In genomic region chr4:133307331-133307730, GRCm38 (mm10) we compare ENCODE assay signal across 9 mouse cellular contexts. TPM values are rescaled to one million over a fixed set of nuclear protein-coding genes. Genes with fewer than 3 reads are reported as not detected.
DNase-seq lines count a peak whose midpoint lies in the region; ATAC-seq and TF ChIP-seq lines count a peak whose summit lies in the region.
"Had no signal": no experiment of that assay in that cellular context is flagged by ENCODE, and none has a peak within 500 bp of the region (broad histone marks: within the 10 kb centered on the region; RNA-seq: fewer than 3 reads in every experiment).

No protein-coding gene starts in this region.

- in situ Hi-C loops in CH12.LX (cut with MboI; ENCODE audit: low pct_ligation_motif_present, low pct_unique_long_range_greater_than_20kb, low sequenced_read_pairs): loop anchor here (5.0 to 10.0 kb wide), 3 partner anchors 40 to 303 kb away; no protein-coding TSS in a partner anchor

- no peaks in the 10 kb centered on the region for H3K4me1 ChIP-seq in CH12.LX (ENCODE audit: control insufficient read depth in 1 of 2, insufficient read depth in 2 of 2)
- no peaks in the 10 kb centered on the region for H3K4me1 ChIP-seq in embryonic facial prominence, embryonic 11.5 days (ENCODE audit: control insufficient read depth, insufficient read depth, low read length)
- no peaks in the 10 kb centered on the region for H3K4me1 ChIP-seq in midbrain, postnatal 0 days (ENCODE audit: insufficient read depth, low read length)

- WGBS in embryonic facial prominence, embryonic 11.5 days: 46% methylated on average over 3 of the region's 3 CpGs
- 28% methylated on average over 3 of the region's 3 CpGs for WGBS in midbrain, postnatal 0 days

- peak in 1 of 2 experiments; percentile 62 for DNase-seq in layer of hippocampus, adult 2 months (ENCODE audit: low spot score in 2 of 2)
- DNase-seq in layer of hippocampus, adult 9-10 months (ENCODE audit: low spot score): no peak
- DNase-seq in CH12.LX (ENCODE audit: extremely low read depth): peak; percentile 67
- DNase-seq in adrenal gland, postnatal 10 days: peak; percentile 80
- peak; percentile 60 for DNase-seq in embryonic facial prominence, embryonic 11.5 days (ENCODE audit: low spot score)
- peak; percentile 76 for DNase-seq in kidney, postnatal 10 days
- no peak for DNase-seq in midbrain, postnatal 0 days (ENCODE audit: low spot score)

- no peak overlapping the region for H3K27ac ChIP-seq in layer of hippocampus, adult 2 months
- no peak overlapping the region for H3K27ac ChIP-seq in CH12.LX (ENCODE audit: insufficient read depth, low read depth)
- no peak overlapping the region for H3K27ac ChIP-seq in embryonic facial prominence, embryonic 11.5 days (replicated peaks; ENCODE audit: low read depth, low read length)
- no peak overlapping the region for H3K27ac ChIP-seq in midbrain, postnatal 0 days (ENCODE audit: low read depth, low read length)

- H3K79me2 ChIP-seq in CH12.LX (replicated peaks; ENCODE audit: control insufficient read depth, extremely low read depth, insufficient read depth, poor library complexity, severe bottlenecking): no peaks in the 10 kb centered on the region

- no peaks in the 10 kb centered on the region for H3K9me3 ChIP-seq in CH12.LX (replicated peaks; ENCODE audit: low read length)
- no peaks in the 10 kb centered on the region for H3K9me3 ChIP-seq in embryonic facial prominence, embryonic 11.5 days (replicated peaks; ENCODE audit: control insufficient read depth, low read length)
- no peaks in the 10 kb centered on the region for H3K9me3 ChIP-seq in midbrain, postnatal 0 days (ENCODE audit: low read length)

- H3K36me3 ChIP-seq in CH12.LX (replicated peaks in 1 of 2; ENCODE audit: control insufficient read depth in 1 of 2, insufficient read depth in 1 of 2, low read length in 1 of 2): peaks cover 3 to 47% of the 10 kb centered on the region in 2 experiments
- H3K36me3 ChIP-seq in embryonic facial prominence, embryonic 11.5 days (replicated peaks; ENCODE audit: control insufficient read depth, insufficient read depth, low read depth, low read length): no peaks in the 10 kb centered on the region
- H3K36me3 ChIP-seq in midbrain, postnatal 0 days (ENCODE audit: insufficient read depth, low read length): peaks cover 28% of the 10 kb centered on the region

- ATAC-seq in embryonic facial prominence, embryonic 11.5 days (replicated peaks; ENCODE audit: insufficient number of reproducible peaks, low FRiP score, low TSS enrichment, low read depth): no peak
- no peak for ATAC-seq in midbrain, postnatal 0 days (ENCODE audit: low FRiP score)
- no peak for ATAC-seq in activated CD4-positive, CD25-positive, alpha-beta regulatory T cell, adult 4 months

- H3K27me3 ChIP-seq in CH12.LX (replicated peaks): no peaks in the 10 kb centered on the region
- no peaks in the 10 kb centered on the region for H3K27me3 ChIP-seq in embryonic facial prominence, embryonic 11.5 days (ENCODE audit: control insufficient read depth, insufficient read depth, low read length)
- H3K27me3 ChIP-seq in midbrain, postnatal 0 days (ENCODE audit: insufficient read depth, low read length): no peaks in the 10 kb centered on the region

- dilution Hi-C loops in CH12.LX (cut with MboI; ENCODE audit: extremely low pct_ligation_motif_present, extremely low pct_unique_long_range_greater_than_20kb, low sequenced_read_pairs): no loop called here

- peak; percentile 30 for TF ChIP-seq RAD21 in CH12.LX (IDR thresholded peaks at IDR 0.05; ENCODE audit: low read depth, low read length)

- no peak overlapping the region for H3K9ac ChIP-seq in CH12.LX (ENCODE audit: insufficient read depth, low read depth)
- no peak overlapping the region for H3K9ac ChIP-seq in embryonic facial prominence, embryonic 11.5 days (replicated peaks; ENCODE audit: low read length)
- H3K9ac ChIP-seq in midbrain, postnatal 0 days (replicated peaks; ENCODE audit: low read length, poor library complexity, severe bottlenecking): no peak overlapping the region

- no peak for TF ChIP-seq EP300 in CH12.LX (IDR thresholded peaks at IDR 0.05; ENCODE audit: low read length)

- peak; percentile 91 for TF ChIP-seq CTCF in layer of hippocampus, adult 2 months (conservative IDR thresholded peaks at IDR 0.05)
- peak; percentile 73 to 79 for TF ChIP-seq CTCF in CH12.LX (conservative IDR thresholded peaks at IDR 0.05 in 1 of 2, IDR thresholded peaks at IDR 0.05 in 1 of 2; ENCODE audit: low read depth in 2 of 2, low read length in 2 of 2)
- peak; percentile 76 for TF ChIP-seq CTCF in midbrain, postnatal 0 days (IDR thresholded peaks at IDR 0.05)

- H3K4me3 ChIP-seq in layer of hippocampus, adult 2 months: no peak overlapping the region
- no peak overlapping the region for H3K4me3 ChIP-seq in CH12.LX (replicated peaks in 1 of 3; ENCODE audit: low read depth in 2 of 3, low read length in 2 of 3, poor library complexity in 1 of 3)
- no peak overlapping the region for H3K4me3 ChIP-seq in embryonic facial prominence, embryonic 11.5 days (ENCODE audit: low read depth, low read length)
- H3K4me3 ChIP-seq in midbrain, postnatal 0 days (ENCODE audit: low read depth, low read length): no peak overlapping the region
- H3K4me3 ChIP-seq: myocyte had no signal

- no peak for TF ChIP-seq POLR2A in CH12.LX (IDR thresholded peaks at IDR 0.05; ENCODE audit: low read depth, low read length)

- H3K4me2 ChIP-seq in CH12.LX (ENCODE audit: insufficient read depth, low read depth, poor library complexity, severe bottlenecking): no peak overlapping the region
- no peak overlapping the region for H3K4me2 ChIP-seq in embryonic facial prominence, embryonic 11.5 days (ENCODE audit: low read depth, low read length)
- no peak overlapping the region for H3K4me2 ChIP-seq in midbrain, postnatal 0 days (ENCODE audit: low read depth, low read length, poor library complexity, severe bottlenecking)

TF ChIP-seq in CH12.LX, 34 proteins besides CTCF, POLR2A, EP300 and RAD21:
- peak; percentile 56 for TF ChIP-seq SMC3 (IDR thresholded peaks at IDR 0.05; ENCODE audit: low read depth, low read length)
- TF ChIP-seq KAT2A (IDR thresholded peaks at IDR 0.05; ENCODE audit: insufficient replicate concordance, low read length): no peak

RNA-seq across cellular contexts. Expression of gene Tmem222, which starts 29.7 kb away (rescaled TPM):
- 10 to 100 TPM; 89.1 to 94.4 TPM for total RNA-seq in layer of hippocampus, adult 2 months (2021)
- total RNA-seq in CH12.LX (2012; rRNA removed): 64.0 and 64.8 TPM in 2 replicates
- total RNA-seq in CH12.LX (2014; rRNA removed): 85.0 and 95.7 TPM in 2 replicates
- polyA plus RNA-seq in CH12.LX (2012; ENCODE audit: insufficient read length, low read depth): 73.2 and 79.5 TPM in 2 replicates
- total RNA-seq in adrenal gland, postnatal 10 days (2021): 10 to 100 TPM; 49.5 to 54.8 TPM
- 82.0 and 87.9 TPM in 2 replicates for polyA plus RNA-seq in embryonic facial prominence, embryonic 11.5 days (2014; fragmentation: Nextera tagmentation; extraction: Ambion mirVana)
- 129 and 130 TPM in 2 replicates for total RNA-seq in midbrain, postnatal 0 days (2014; rRNA removed)
- polyA plus RNA-seq in midbrain, postnatal 0 days (2015; fragmentation: Nextera tagmentation; extraction: Ambion mirVana): 138 and 143 TPM in 2 replicates
- 10 to 100 TPM; 72.4 to 77.5 TPM for polyA plus RNA-seq in activated CD4-positive, CD25-positive, alpha-beta regulatory T cell, adult 4 months (2017; shearing (Covaris generic))

RNA-seq across cellular contexts. Expression of gene Sytl1, which starts 44.4 kb away (rescaled TPM):
- total RNA-seq in layer of hippocampus, adult 2 months (2021): under 1 TPM; 0.20 to 0.34 TPM
- 11.9 and 20.0 TPM in 2 replicates for total RNA-seq in CH12.LX (2012; rRNA removed)
- total RNA-seq in CH12.LX (2014; rRNA removed): 8.2 and 8.3 TPM in 2 replicates
- polyA plus RNA-seq in CH12.LX (2012; ENCODE audit: insufficient read length, low read depth): 12.1 and 12.5 TPM in 2 replicates
- total RNA-seq in adrenal gland, postnatal 10 days (2021): 1 to 10 TPM; 5.2 to 6.3 TPM
- 1.1 and 1.2 TPM in 2 replicates for polyA plus RNA-seq in embryonic facial prominence, embryonic 11.5 days (2014; fragmentation: Nextera tagmentation; extraction: Ambion mirVana)
- total RNA-seq in midbrain, postnatal 0 days (2014; rRNA removed): 1.6 TPM in 1 of 2 replicates, not detected in the other
- polyA plus RNA-seq in midbrain, postnatal 0 days (2015; fragmentation: Nextera tagmentation; extraction: Ambion mirVana): 0.21 and 0.26 TPM in 2 replicates
- polyA plus RNA-seq in activated CD4-positive, CD25-positive, alpha-beta regulatory T cell, adult 4 months (2017; shearing (Covaris generic)): 10 to 100 TPM; 29.6 to 45.6 TPM

RNA-seq across cellular contexts. Expression of gene Wdtc1, which starts 46.0 kb away (rescaled TPM):
- total RNA-seq in layer of hippocampus, adult 2 months (2021): 10 to 100 TPM; 78.8 to 82.5 TPM
- total RNA-seq in CH12.LX (2012; rRNA removed) (6.8 and 10.8 TPM in 2 replicates), CH12.LX (2014; rRNA removed) (2.8 and 3.0 TPM in 2 replicates)
- 9.1 and 9.6 TPM in 2 replicates for polyA plus RNA-seq in CH12.LX (2012; ENCODE audit: insufficient read length, low read depth)
- 10 to 100 TPM; 46.3 to 50.1 TPM for total RNA-seq in adrenal gland, postnatal 10 days (2021)
- polyA plus RNA-seq in embryonic facial prominence, embryonic 11.5 days (2014; fragmentation: Nextera tagmentation; extraction: Ambion mirVana): 16.7 and 18.7 TPM in 2 replicates
- 43.0 and 54.8 TPM in 2 replicates for total RNA-seq in midbrain, postnatal 0 days (2014; rRNA removed)
- 14.4 and 15.6 TPM in 2 replicates for polyA plus RNA-seq in midbrain, postnatal 0 days (2015; fragmentation: Nextera tagmentation; extraction: Ambion mirVana)
- polyA plus RNA-seq in activated CD4-positive, CD25-positive, alpha-beta regulatory T cell, adult 4 months (2017; shearing (Covaris generic)): 1 to 10 TPM; 5.5 to 8.9 TPM

Comparison
In these comparisons a context has a peak if more than half of its experiments do, and no peak if none do; other contexts are left out.
1. DNase-seq: peak in CH12.LX (single experiment), adrenal gland, postnatal 10 days (single experiment), embryonic facial prominence, embryonic 11.5 days (single experiment) and kidney, postnatal 10 days (single experiment); none in layer of hippocampus, adult 9-10 months (single experiment) and midbrain, postnatal 0 days (single experiment).
2. Peak in every context shown above with its lines, with median percentiles within 50 percentile points of each other: CTCF ChIP-seq.